Mouse (Mus musculus) MEL (cell line): ENCODE data around the gene B4galnt3.

Source experiments
- CTCF ChIP-seq, 3 experiments: IDR thresholded peaks in 2 of 3; conservative IDR thresholded peaks in 1 of 3; 2 replicates each; pipeline ENCODE4 v1.5.1; 2011 to 2012; ENCODE audit warnings: low read length in 3 of 3, low read depth in 2 of 3, mild to moderate bottlenecking in 2 of 3, improper control_type of control experiment in 1 of 3, inconsistent platforms in 1 of 3, mixed read lengths in 1 of 3, moderate library complexity in 1 of 3; ENCODE audit not compliant: control insufficient read depth in 1 of 3, insufficient read depth in 1 of 3, poor library complexity in 1 of 3, severe bottlenecking in 1 of 3
- EP300 ChIP-seq, 2 experiments: IDR thresholded peaks; 2 replicates each; pipeline ENCODE4 v1.6.1; 2011; ENCODE audit warnings: improper control_type of control experiment in 2 of 2, low read length in 2 of 2, low read depth in 1 of 2, mild to moderate bottlenecking in 1 of 2
- GABPA ChIP-seq: IDR thresholded peaks from 2 replicates; pipeline ENCODE4 v1.6.1; 2012; ENCODE audit warnings: low read depth, mild to moderate bottlenecking, inconsistent platforms, low read length, improper control_type of control experiment, moderate library complexity
- KAT2A ChIP-seq: conservative IDR thresholded peaks from 2 replicates; pipeline ENCODE4 v1.6.1; 2012; ENCODE audit warnings: low read depth, low read length, improper control_type of control experiment, inconsistent platforms
- MAZ ChIP-seq: IDR thresholded peaks from 2 replicates; pipeline ENCODE4 v1.6.1; 2012; ENCODE audit warnings: low read depth, mild to moderate bottlenecking, inconsistent platforms, low read length, improper control_type of control experiment
- POLR2A ChIP-seq, 2 experiments: IDR thresholded peaks; 2 replicates each; pipeline ENCODE4 v1.6.1; 2011 to 2012; ENCODE audit warnings: low read length in 2 of 2, mild to moderate bottlenecking in 2 of 2, control low read depth in 1 of 2, improper control_type of control experiment in 1 of 2, low read depth in 1 of 2, moderate library complexity in 1 of 2; ENCODE audit not compliant: control insufficient read depth in 1 of 2, insufficient read depth in 1 of 2, poor library complexity in 1 of 2
- UBTF ChIP-seq: IDR thresholded peaks from 2 replicates; pipeline ENCODE4 v1.6.1; 2012; ENCODE audit warnings: low read depth, mild to moderate bottlenecking, inconsistent platforms, low read length, improper control_type of control experiment, moderate library complexity, borderline replicate concordance; ENCODE audit not compliant: insufficient read depth
- USF2 ChIP-seq, 2 experiments: IDR thresholded peaks; 2 replicates each; pipeline ENCODE4 v1.6.1; 2011 to 2012; ENCODE audit warnings: improper control_type of control experiment in 2 of 2, low read length in 2 of 2, borderline replicate concordance in 1 of 2, inconsistent platforms in 1 of 2, low read depth in 1 of 2, mild to moderate bottlenecking in 1 of 2; ENCODE audit not compliant: insufficient read depth in 1 of 2

DNA sequence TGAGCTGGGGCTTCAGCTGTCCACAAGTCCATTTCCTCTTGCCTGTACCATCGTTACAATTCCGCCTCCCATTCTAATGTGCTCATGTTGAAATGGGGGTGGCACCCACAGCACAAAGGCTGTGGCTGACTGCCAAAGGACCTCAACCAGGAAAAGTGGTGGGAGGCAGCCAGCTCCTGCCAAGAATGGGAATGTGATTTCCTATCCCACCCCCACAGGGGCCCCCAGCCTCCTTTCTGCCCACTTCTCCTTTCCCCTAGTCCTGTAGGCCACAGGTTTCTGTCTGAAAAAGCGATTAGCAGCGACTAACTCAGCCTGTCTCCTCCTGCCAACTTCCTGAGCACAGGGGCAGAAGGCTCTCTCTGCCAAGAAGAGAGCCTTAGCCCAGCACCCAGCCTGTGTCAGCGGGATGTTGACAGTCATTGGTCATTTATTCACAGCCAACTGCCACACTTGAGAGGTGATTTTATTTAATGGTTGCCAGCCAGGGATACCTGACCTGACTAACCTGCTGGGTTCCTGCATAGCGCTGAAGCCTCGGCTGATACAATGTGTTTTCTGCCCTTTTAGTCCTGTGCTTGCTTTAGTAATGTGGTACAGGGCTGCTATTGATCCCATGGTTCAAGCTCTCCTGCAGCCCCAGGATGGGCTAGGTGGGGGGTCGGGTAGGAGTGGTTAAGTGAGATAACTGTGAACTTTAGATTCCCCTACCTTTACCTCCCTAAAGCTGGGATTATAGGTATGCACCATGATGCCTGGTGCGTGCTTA, 135.0 kb downstream of the B4galnt3 start:
- TF ChIP-seq MAZ (no peak), EP300 (IDR thresholded peaks at IDR 0.05; ENCODE audit: low read depth in 1 of 2, low read length in 2 of 2) (peak; percentile 47 to 65), USF2 (IDR thresholded peaks at IDR 0.05; ENCODE audit: borderline replicate concordance in 1 of 2, insufficient read depth in 1 of 2, low read depth in 1 of 2, low read length in 2 of 2) (no peak), CTCF (IDR thresholded peaks at IDR 0.05 in 2 of 3, conservative IDR thresholded peaks at IDR 0.05 in 1 of 3; ENCODE audit: control insufficient read depth in 1 of 3, insufficient read depth in 1 of 3, low read depth in 2 of 3, low read length in 3 of 3, poor library complexity in 1 of 3, severe bottlenecking in 1 of 3) (no peak), UBTF (no peak), POLR2A (IDR thresholded peaks at IDR 0.05; ENCODE audit: control insufficient read depth in 1 of 2, insufficient read depth in 1 of 2, low read depth in 1 of 2, low read length in 2 of 2, poor library complexity in 1 of 2) (no peak), KAT2A (no peak), GABPA (no peak)
